Comparison of ENCODE assay signal across 8 mouse cellular contexts in the genomic region with DNA sequence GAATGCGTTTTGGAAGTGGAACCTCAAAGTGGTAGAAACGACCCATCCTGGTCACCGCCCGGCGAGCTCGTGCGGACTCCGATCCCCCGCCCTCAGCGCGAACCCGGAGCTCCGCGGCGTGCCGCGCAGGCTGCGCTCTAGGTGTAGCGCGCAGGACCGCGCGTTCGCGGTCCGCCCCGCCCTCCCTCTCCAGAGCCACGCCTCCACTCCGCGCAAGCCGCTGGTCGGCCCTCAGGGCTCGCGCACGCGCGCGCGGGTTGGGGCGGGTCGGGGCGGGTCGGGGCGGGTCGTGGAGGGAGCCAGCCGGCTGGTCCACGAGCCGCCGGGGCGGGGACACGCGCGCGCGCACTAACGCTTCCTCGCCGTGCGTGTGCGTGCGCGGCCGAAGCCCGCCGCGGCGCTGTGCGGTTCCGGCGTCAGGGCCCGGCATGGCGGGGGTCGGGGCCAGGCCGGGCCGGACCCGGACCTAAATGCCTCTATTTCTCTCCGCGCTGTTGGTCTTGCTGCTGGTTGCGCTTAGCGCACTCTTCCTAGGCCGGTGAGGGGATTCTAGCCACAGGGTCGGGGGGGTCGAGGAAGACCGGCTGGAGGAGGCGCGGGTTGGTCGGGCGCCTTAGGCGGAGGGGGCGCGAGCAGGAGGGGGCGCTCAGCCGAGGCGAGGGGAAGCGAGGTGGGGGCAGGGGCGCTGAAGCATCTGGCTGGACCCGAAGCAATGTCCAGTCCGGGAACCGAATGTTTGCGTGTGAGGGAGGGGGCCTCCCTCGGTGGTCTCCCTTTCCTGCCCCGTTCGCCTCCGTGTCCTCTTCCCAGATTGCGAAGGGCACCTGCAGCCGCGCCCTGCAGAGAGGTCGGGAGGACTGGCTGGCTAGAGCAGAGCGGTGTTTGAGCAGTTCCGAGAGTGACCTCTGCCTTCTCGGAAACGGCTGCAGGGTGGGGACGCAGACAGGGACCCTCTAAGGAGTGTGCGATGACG. TPM values are rescaled to one million over a fixed set of nuclear protein-coding genes. Genes with fewer than 3 reads are reported as not detected.
DNase-seq lines count a peak whose midpoint lies in the region; ATAC-seq and TF ChIP-seq lines count a peak whose summit lies in the region.

TSS of gene 2610507B11Rik (plus strand) at position 373 of the 973 bp plus-strand sequence.

- peaks cover 0 to 17% of the 10 kb centered on the region in 2 experiments; a peak in 2 of 4 replicates for H3K4me1 ChIP-seq in CH12.LX (ENCODE audit: control insufficient read depth in 1 of 2, insufficient read depth in 2 of 2)
- peaks cover 11% of the 10 kb centered on the region for H3K4me1 ChIP-seq in forebrain, embryonic 12.5 days
- H3K4me1 ChIP-seq in heart, postnatal 0 days (ENCODE audit: control insufficient read depth, insufficient read depth), result no peaks in the 10 kb centered on the region
- peaks cover 11% of the 10 kb centered on the region for H3K4me1 ChIP-seq in liver, embryonic 16.5 days (ENCODE audit: control insufficient read depth, low read depth, low read length)
- peaks cover 18% of the 10 kb centered on the region for H3K4me1 ChIP-seq in neural tube, embryonic 13.5 days (replicated peaks)
- peaks cover 4% of the 10 kb centered on the region for H3K4me1 ChIP-seq in testis, adult 2 months (ENCODE audit: control insufficient read depth, insufficient read depth, low read length)

- H3K4me2 ChIP-seq in CH12.LX (ENCODE audit: insufficient read depth, low read depth, poor library complexity, severe bottlenecking), result peak within 1 kb of the TSS; percentile 85
- H3K4me2 ChIP-seq in forebrain, embryonic 12.5 days, result peak within 1 kb of the TSS; percentile 81
- H3K4me2 ChIP-seq in heart, postnatal 0 days (ENCODE audit: low read depth, low read length), result peak within 1 kb of the TSS; percentile 91
- peak within 1 kb of the TSS; percentile 95 for H3K4me2 ChIP-seq in liver, embryonic 16.5 days (ENCODE audit: low read depth, low read length)
- H3K4me2 ChIP-seq in neural tube, embryonic 13.5 days, result peak within 1 kb of the TSS; percentile 78

- under 1% methylated on average over 109 of the region's 115 CpGs for WGBS in forebrain, embryonic 12.5 days
- WGBS in heart, postnatal 0 days, result under 1% methylated on average over 98 of the region's 115 CpGs
- under 1% methylated on average over 98 of the region's 115 CpGs for WGBS in liver, embryonic 16.5 days (ENCODE audit: insufficient replicate concordance)
- WGBS in neural tube, embryonic 13.5 days, result under 1% methylated on average over 103 of the region's 115 CpGs

- no peaks in the 10 kb centered on the region for H3K9me3 ChIP-seq in CH12.LX (replicated peaks; ENCODE audit: low read length)
- H3K9me3 ChIP-seq in forebrain, embryonic 12.5 days, result no peaks in the 10 kb centered on the region
- H3K9me3 ChIP-seq in heart, postnatal 0 days (replicated peaks; ENCODE audit: control insufficient read depth, low read length), result no peaks in the 10 kb centered on the region
- H3K9me3 ChIP-seq in liver, embryonic 16.5 days (replicated peaks; ENCODE audit: control insufficient read depth, low read length), result no peaks in the 10 kb centered on the region
- H3K9me3 ChIP-seq in neural tube, embryonic 13.5 days, result no peaks in the 10 kb centered on the region

- TF ChIP-seq POLR2A in CH12.LX (IDR thresholded peaks at IDR 0.05; ENCODE audit: low read depth, low read length), result peak; percentile 98
- TF ChIP-seq POLR2A in testis, adult 2 months (IDR thresholded peaks at IDR 0.05; ENCODE audit: control insufficient read depth, low read depth, low read length), result peak; percentile 76

- peaks cover 31 to 37% of the 10 kb centered on the region in 2 experiments for H3K36me3 ChIP-seq in CH12.LX (replicated peaks in 1 of 2; ENCODE audit: control insufficient read depth in 1 of 2, insufficient read depth in 1 of 2, low read length in 1 of 2)
- H3K36me3 ChIP-seq in forebrain, embryonic 12.5 days (replicated peaks), result peaks cover 32% of the 10 kb centered on the region
- H3K36me3 ChIP-seq in heart, postnatal 0 days (replicated peaks; ENCODE audit: control insufficient read depth, insufficient read depth, low read length), result peaks cover 33% of the 10 kb centered on the region
- peaks cover 19% of the 10 kb centered on the region for H3K36me3 ChIP-seq in liver, embryonic 16.5 days (ENCODE audit: control insufficient read depth, insufficient read depth)
- H3K36me3 ChIP-seq in neural tube, embryonic 13.5 days, result peaks cover 36% of the 10 kb centered on the region
- peaks cover 7% of the 10 kb centered on the region for H3K36me3 ChIP-seq in testis, adult 2 months (ENCODE audit: control insufficient read depth, insufficient read depth, low read length)

- H3K27me3 ChIP-seq in CH12.LX (replicated peaks), result peaks cover 7% of the 10 kb centered on the region
- H3K27me3 ChIP-seq in forebrain, embryonic 12.5 days, result peaks cover 14% of the 10 kb centered on the region; the same call in 1 of the 2 replicates
- H3K27me3 ChIP-seq in heart, postnatal 0 days (ENCODE audit: control insufficient read depth, insufficient read depth, low read length), result 0 out of 2 replicates have a peak, but pooled peaks cover 3% of the 10 kb centered on the region
- H3K27me3 ChIP-seq in liver, embryonic 16.5 days (ENCODE audit: control insufficient read depth, insufficient read depth, low read depth, low read length), result peaks cover 7% of the 10 kb centered on the region
- H3K27me3 ChIP-seq in neural tube, embryonic 13.5 days, result peaks cover 18% of the 10 kb centered on the region
- H3K27me3 ChIP-seq in testis, adult 2 months (ENCODE audit: control insufficient read depth, insufficient read depth, low read length), result no peaks in the 10 kb centered on the region

- DNase-seq in CH12.LX (ENCODE audit: extremely low read depth), result peak; percentile 93
- peak; percentile 79 for DNase-seq in c-Kit-positive CD71-positive TER-119-negative erythroid progenitor cells, embryonic 14.5 days (ENCODE audit: low read depth)
- peak; percentile 91 for DNase-seq in heart, postnatal 0 days (ENCODE audit: low spot score)
- DNase-seq in kidney, postnatal 4 days, result peak; percentile 95 to 97

- ATAC-seq in forebrain, embryonic 12.5 days (ENCODE audit: low FRiP score), result peak; percentile 95
- peak; percentile 97 for ATAC-seq in heart, postnatal 0 days (ENCODE audit: insufficient read depth, low read depth)
- ATAC-seq in liver, embryonic 16.5 days (ENCODE audit: low read depth), result peak; percentile 98
- ATAC-seq in neural tube, embryonic 13.5 days (ENCODE audit: low read depth), result peak; percentile 97

- TF ChIP-seq EP300 in CH12.LX (IDR thresholded peaks at IDR 0.05; ENCODE audit: low read length), result no peak
- no peak for TF ChIP-seq EP300 in heart, postnatal 0 days (IDR thresholded peaks at IDR 0.05; ENCODE audit: low read depth)

- peak within 1 kb of the TSS; percentile 89 for H3K9ac ChIP-seq in CH12.LX (ENCODE audit: insufficient read depth, low read depth)
- H3K9ac ChIP-seq in forebrain, embryonic 12.5 days, result peak within 1 kb of the TSS; percentile 91
- H3K9ac ChIP-seq in heart, postnatal 0 days (replicated peaks; ENCODE audit: low read depth, low read length), result peak within 1 kb of the TSS; percentile 83
- peak within 1 kb of the TSS; percentile 89 for H3K9ac ChIP-seq in liver, embryonic 16.5 days (ENCODE audit: low read depth, low read length)
- peak within 1 kb of the TSS; percentile 89 for H3K9ac ChIP-seq in neural tube, embryonic 13.5 days

- in situ Hi-C loops in CH12.LX (cut with MboI; ENCODE audit: low pct_ligation_motif_present, low pct_unique_long_range_greater_than_20kb, low sequenced_read_pairs), result no loop called here

- peak in 1 of 2 experiments; percentile 45; a peak in 2 of 4 replicates for TF ChIP-seq CTCF in CH12.LX (conservative IDR thresholded peaks at IDR 0.05 in 1 of 2, IDR thresholded peaks at IDR 0.05 in 1 of 2; ENCODE audit: low read depth in 2 of 2, low read length in 2 of 2)
- 0 out of 2 replicates have a peak, but pooled peaks have one; percentile 10 for TF ChIP-seq CTCF in heart, postnatal 0 days (IDR thresholded peaks at IDR 0.05; ENCODE audit: low read depth)
- TF ChIP-seq CTCF in testis, adult 2 months (IDR thresholded peaks at IDR 0.05; ENCODE audit: control insufficient read depth, insufficient read depth, insufficient replicate concordance, low read depth, low read length), result no peak

- TF ChIP-seq RAD21 in CH12.LX (IDR thresholded peaks at IDR 0.05; ENCODE audit: low read depth, low read length), result no peak

- dilution Hi-C loops in CH12.LX (cut with MboI; ENCODE audit: extremely low pct_ligation_motif_present, extremely low pct_unique_long_range_greater_than_20kb, low sequenced_read_pairs), result no loop called here

- peak within 1 kb of the TSS; percentile 74 to 88 (median 84) for H3K4me3 ChIP-seq in CH12.LX (replicated peaks in 1 of 3; ENCODE audit: low read depth in 2 of 3, low read length in 2 of 3, poor library complexity in 1 of 3)
- peak within 1 kb of the TSS; percentile 90 for H3K4me3 ChIP-seq in forebrain, embryonic 12.5 days (replicated peaks)
- H3K4me3 ChIP-seq in heart, postnatal 0 days (ENCODE audit: low read depth, low read length), result peak within 1 kb of the TSS; percentile 97
- H3K4me3 ChIP-seq in liver, embryonic 16.5 days (ENCODE audit: low read depth, low read length), result peak within 1 kb of the TSS; percentile 91
- H3K4me3 ChIP-seq in neural tube, embryonic 13.5 days, result peak within 1 kb of the TSS; percentile 88
- H3K4me3 ChIP-seq in testis, adult 2 months (ENCODE audit: control insufficient read depth, low read depth, low read length), result peak within 1 kb of the TSS; percentile 99

- H3K79me2 ChIP-seq in CH12.LX (replicated peaks; ENCODE audit: control insufficient read depth, extremely low read depth, insufficient read depth, poor library complexity, severe bottlenecking), result peaks cover 22% of the 10 kb centered on the region

- H3K27ac ChIP-seq in CH12.LX (ENCODE audit: insufficient read depth, low read depth), result peak within 1 kb of the TSS; percentile 36
- peak within 1 kb of the TSS; percentile 86 for H3K27ac ChIP-seq in forebrain, embryonic 12.5 days
- peak within 1 kb of the TSS; percentile 90 for H3K27ac ChIP-seq in heart, postnatal 0 days (ENCODE audit: low read depth)
- H3K27ac ChIP-seq in liver, embryonic 16.5 days (ENCODE audit: low read length), result peak within 1 kb of the TSS; percentile 84
- H3K27ac ChIP-seq in neural tube, embryonic 13.5 days (replicated peaks), result peak within 1 kb of the TSS; percentile 89
- peak within 1 kb of the TSS; percentile 98 for H3K27ac ChIP-seq in testis, adult 2 months (ENCODE audit: control insufficient read depth, insufficient read depth, low read depth, low read length)

RNA-seq across cellular contexts. Expression of gene 2610507B11Rik, which starts in this region (rescaled TPM):
- 89.3 and 108 TPM in 2 replicates for total RNA-seq in CH12.LX (2012; rRNA removed)
- total RNA-seq in CH12.LX (2014; rRNA removed), result 55.8 and 58.9 TPM in 2 replicates
- polyA plus RNA-seq in CH12.LX (2012; ENCODE audit: insufficient read length, low read depth), result 96.9 and 97.9 TPM in 2 replicates
- polyA plus RNA-seq in forebrain, embryonic 12.5 days (2016; fragmentation: Nextera tagmentation; extraction: Ambion mirVana), result 79.8 and 93.9 TPM in 2 replicates
- total RNA-seq in heart, postnatal 0 days (2014; rRNA removed; ENCODE audit: low replicate concordance), result 105 and 108 TPM in 2 replicates
- 86.4 and 91.2 TPM in 2 replicates for polyA plus RNA-seq in heart, postnatal 0 days (2015; fragmentation: Nextera tagmentation; extraction: Ambion mirVana)
- polyA plus RNA-seq in liver, embryonic 16.5 days (2015; fragmentation: Nextera tagmentation; extraction: Ambion mirVana), result 23.7 and 24.7 TPM in 2 replicates
- polyA plus RNA-seq in neural tube, embryonic 13.5 days (2015; fragmentation: Nextera tagmentation; extraction: Ambion mirVana), result 57.9 and 64.2 TPM in 2 replicates
- polyA plus RNA-seq in testis, adult 2 months (2012; rRNA removed), result 125 and 133 TPM in 2 replicates

Comparison
In these comparisons a context has a peak if more than half of its experiments do, and no peak if none do; other contexts are left out.
1. Peak in every context shown above with its lines: DNase-seq, ATAC-seq, H3K4me3 ChIP-seq and H3K27ac ChIP-seq.
2. H3K27ac ChIP-seq: peak in every context shown above with its lines; median percentile 98 in testis, adult 2 months; 90 in heart, postnatal 0 days; 89 in neural tube, embryonic 13.5 days; 86 in forebrain, embryonic 12.5 days; 84 in liver, embryonic 16.5 days; 36 in CH12.LX.